Mouse (Mus musculus): Measurements from ENCODE around the gene H3f3a. TPM values are rescaled to one million over a fixed set of nuclear protein-coding genes. Genes with fewer than 3 reads are reported as not detected.

H3f3a gene
- total RNA-seq (2014; rRNA removed), result 1,143 and 1,334 TPM in 2 replicates
- polyA plus RNA-seq (2015; fragmentation: Nextera tagmentation; extraction: Ambion mirVana), result 1,977 and 1,992 TPM in 2 replicates

DNA sequence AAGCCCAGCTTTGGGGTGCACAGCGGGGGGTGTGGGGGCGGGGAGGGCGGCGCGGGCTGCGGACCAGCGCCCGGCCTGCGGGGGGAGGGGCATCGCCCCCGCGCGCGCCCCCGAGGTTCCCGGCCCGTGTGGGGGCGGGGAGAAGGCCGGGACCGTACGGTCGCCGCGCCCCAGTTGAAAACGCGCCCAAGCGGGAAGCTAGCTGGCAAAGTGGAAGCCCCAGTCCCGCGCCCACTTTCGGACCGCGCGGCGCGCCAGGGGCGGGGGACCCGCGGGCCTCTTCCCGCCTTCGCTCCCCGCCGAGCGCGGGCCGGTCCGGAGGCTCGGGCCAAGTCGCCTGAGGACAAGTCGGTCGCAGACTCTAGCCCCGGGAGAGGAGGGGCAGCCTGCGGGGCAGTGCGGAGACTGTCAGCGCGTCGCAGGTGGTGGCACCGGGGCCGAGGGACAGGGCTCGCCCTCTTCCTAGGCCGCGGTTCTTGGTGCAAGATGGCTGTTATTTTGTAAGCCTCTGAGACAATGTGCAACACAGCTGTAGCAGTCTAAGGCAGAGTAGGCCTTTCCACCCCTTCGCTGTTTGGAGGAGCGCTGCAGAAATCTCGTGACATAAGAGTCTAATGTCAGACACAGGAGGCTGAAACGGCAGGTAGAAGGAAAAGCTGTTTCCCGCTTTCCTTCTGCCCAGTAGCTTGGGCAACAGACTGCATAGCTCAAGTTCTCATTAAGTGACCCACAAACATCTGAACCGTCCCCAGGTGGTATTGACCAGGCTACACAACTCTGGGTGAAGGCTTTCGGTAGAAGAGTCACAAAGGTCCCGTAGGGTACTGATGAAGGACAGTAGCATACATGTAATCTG, at the start of gene H3f3a:
Gene H3f3a, minus strand, starts transcription at position 59 of the 856 bp plus-strand sequence.
- peak within 1 kb of the TSS; percentile 95 for H3K4me3 ChIP-seq (ENCODE audit: low read length)
- peak within 1 kb of the TSS; percentile 66 for H3K4me2 ChIP-seq (ENCODE audit: low read depth, low read length)
- WGBS, result 2% methylated on average over 58 of the region's 69 CpGs
- ATAC-seq, result peak; percentile 75
- H3K9ac ChIP-seq (replicated peaks; ENCODE audit: low read length), result peak within 1 kb of the TSS; percentile 99
- H3K9me3 ChIP-seq (ENCODE audit: low read length), result no peaks in the 10 kb centered on the region
- DNase-seq (ENCODE audit: low spot score), result peak; percentile 63
- peaks cover 3% of the 10 kb centered on the region for H3K36me3 ChIP-seq (ENCODE audit: insufficient read depth, low read length)
- TF ChIP-seq CTCF (IDR thresholded peaks at IDR 0.05; ENCODE audit: low read depth), result no peak
- peaks cover 12% of the 10 kb centered on the region for H3K4me1 ChIP-seq (ENCODE audit: insufficient read depth, low read length)
- H3K27ac ChIP-seq, result peak within 1 kb of the TSS; percentile 100
- H3K27me3 ChIP-seq (ENCODE audit: insufficient read depth, low read length), result no peaks in the 10 kb centered on the region

GRCm38 (mm10) chr1:180860030-180860429, 46.3 kb upstream of the H3f3a start:
- Histone ChIP-seq H3K36me3 (ENCODE audit: insufficient read depth, low read length) (peaks cover 53% of the 10 kb centered on the region), H3K9me3 (ENCODE audit: low read length) (no peaks in the 10 kb centered on the region), H3K4me1 (ENCODE audit: insufficient read depth, low read length) (no peaks in the 10 kb centered on the region), H3K9ac (replicated peaks; ENCODE audit: low read length) (no peak overlapping the region), H3K4me2 (ENCODE audit: low read depth, low read length) (no peak overlapping the region), H3K27ac (no peak overlapping the region), H3K27me3 (ENCODE audit: insufficient read depth, low read length) (no peaks in the 10 kb centered on the region), H3K4me3 (ENCODE audit: low read length) (no peak overlapping the region)
- TF ChIP-seq CTCF (IDR thresholded peaks at IDR 0.05; ENCODE audit: low read depth), result no peak
- 89% methylated on average over 6 of the region's 6 CpGs for WGBS
- ATAC-seq, result no peak
- no peak for DNase-seq (ENCODE audit: low spot score)

DNA sequence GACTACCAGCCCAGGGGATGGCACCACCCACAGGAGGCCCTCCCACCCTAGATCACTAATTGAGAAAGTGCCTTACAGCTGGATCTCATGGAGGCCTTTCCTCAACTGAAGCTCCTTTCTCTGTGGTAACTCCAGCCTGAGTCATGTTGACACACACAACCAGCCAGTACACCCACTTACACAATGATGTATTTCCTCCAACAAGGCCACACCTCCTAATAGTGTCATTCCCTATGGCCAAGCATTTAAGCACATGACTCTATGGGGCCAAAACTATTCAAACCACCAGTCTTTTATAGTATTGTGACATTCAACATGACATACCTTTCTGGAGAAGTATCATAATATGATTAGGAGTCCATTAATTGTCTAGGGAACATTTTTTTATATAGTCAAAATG, 45.0 kb upstream of the H3f3a start:
- TF ChIP-seq CTCF (IDR thresholded peaks at IDR 0.05; ENCODE audit: low read depth), result no peak
- peaks cover 47% of the 10 kb centered on the region for H3K36me3 ChIP-seq (ENCODE audit: insufficient read depth, low read length)
- no peak overlapping the region for H3K9ac ChIP-seq (replicated peaks; ENCODE audit: low read length)
- ATAC-seq, result no peak
- H3K4me2 ChIP-seq (ENCODE audit: low read depth, low read length), result no peak overlapping the region
- no peaks in the 10 kb centered on the region for H3K9me3 ChIP-seq (ENCODE audit: low read length)
- H3K27me3 ChIP-seq (ENCODE audit: insufficient read depth, low read length), result no peaks in the 10 kb centered on the region
- DNase-seq (ENCODE audit: low spot score), result no peak
- H3K27ac ChIP-seq, result no peak overlapping the region
- no peaks in the 10 kb centered on the region for H3K4me1 ChIP-seq (ENCODE audit: insufficient read depth, low read length)
- no peak overlapping the region for H3K4me3 ChIP-seq (ENCODE audit: low read length)

DNA sequence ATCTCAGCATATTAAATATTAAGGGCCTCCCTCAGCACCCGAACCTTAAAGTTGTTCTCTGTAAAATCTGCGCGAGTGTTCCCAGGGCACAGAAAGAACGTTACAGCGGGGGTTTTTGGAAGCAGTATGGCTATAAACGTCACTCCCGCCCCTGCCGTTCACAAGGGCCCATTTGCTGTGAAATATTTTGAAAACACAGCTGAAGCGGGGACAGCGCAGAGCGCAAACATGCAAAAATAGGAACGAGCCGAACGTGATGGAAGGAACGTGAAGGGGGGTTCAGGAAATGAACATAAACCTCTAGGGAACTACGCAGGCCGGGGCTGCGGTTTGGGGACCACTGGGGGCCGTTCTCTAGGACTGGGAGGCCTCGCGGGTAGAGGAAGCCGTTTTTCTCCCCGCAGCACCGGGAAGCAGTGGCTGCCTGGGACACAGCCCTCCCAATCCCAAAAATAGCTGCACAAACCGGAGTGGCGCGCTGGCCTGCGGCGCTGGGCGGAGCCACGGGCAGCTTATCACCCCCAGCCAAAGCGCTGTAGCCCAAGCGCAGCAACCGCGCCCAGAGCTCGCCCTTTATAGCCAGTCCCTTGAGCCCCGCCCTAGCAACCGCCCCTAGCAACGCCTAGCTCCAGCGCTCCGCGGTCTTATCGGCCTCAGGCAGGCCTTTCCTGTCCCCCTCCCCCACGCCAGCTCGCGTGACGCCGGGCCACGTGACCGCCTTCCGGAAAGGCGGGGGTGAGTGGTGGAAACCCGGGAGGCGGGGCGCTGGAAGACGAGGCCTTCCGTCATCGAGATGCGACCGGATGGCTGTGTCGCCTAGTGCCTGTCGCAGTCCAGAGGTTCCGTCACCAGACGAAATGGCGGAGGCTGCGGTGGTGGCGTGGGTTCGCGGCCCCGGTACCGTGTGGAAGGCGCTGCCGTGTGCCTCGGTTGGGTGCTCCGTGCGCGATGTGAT, 36.9 kb upstream of the H3f3a start, which contains the start of gene Sde2:
Gene Sde2, plus strand, starts transcription at position 812 of the 955 bp plus-strand sequence.
- peaks cover 26% of the 10 kb centered on the region for H3K4me1 ChIP-seq (ENCODE audit: insufficient read depth, low read length)
- under 1% methylated on average over 76 of the region's 77 CpGs for WGBS

GRCm38 (mm10) chr1:180849701-180850301, 36.1 kb upstream of the H3f3a start:
- no peak for TF ChIP-seq CTCF (IDR thresholded peaks at IDR 0.05; ENCODE audit: low read depth)
- H3K27me3 ChIP-seq (ENCODE audit: insufficient read depth, low read length), result no peaks in the 10 kb centered on the region
- no peaks in the 10 kb centered on the region for H3K9me3 ChIP-seq (ENCODE audit: low read length)
- H3K9ac ChIP-seq (replicated peaks; ENCODE audit: low read length), result peak overlapping the region; percentile 86
- no peaks in the 10 kb centered on the region for H3K36me3 ChIP-seq (ENCODE audit: insufficient read depth, low read length)
- no peak for ATAC-seq
- H3K27ac ChIP-seq, result peak overlapping the region; percentile 99
- peaks cover 26% of the 10 kb centered on the region for H3K4me1 ChIP-seq (ENCODE audit: insufficient read depth, low read length)
- H3K4me2 ChIP-seq (ENCODE audit: low read depth, low read length), result peak overlapping the region; percentile 81
- DNase-seq (ENCODE audit: low spot score), result peak; percentile 38
- 25% methylated on average over 11 of the region's 11 CpGs for WGBS
- peak overlapping the region; percentile 78 for H3K4me3 ChIP-seq (ENCODE audit: low read length)

More for the DNA sequence above, 36.9 kb upstream of the H3f3a start, which contains the start of gene Sde2:
- no peak for TF ChIP-seq CTCF (IDR thresholded peaks at IDR 0.05; ENCODE audit: low read depth)
- Histone ChIP-seq H3K4me2 (ENCODE audit: low read depth, low read length) (peak within 1 kb of the TSS; percentile 81), H3K9me3 (ENCODE audit: low read length) (no peaks in the 10 kb centered on the region), H3K27ac (peak within 1 kb of the TSS; percentile 99), H3K4me3 (ENCODE audit: low read length) (peak within 1 kb of the TSS; percentile 78), H3K27me3 (ENCODE audit: insufficient read depth, low read length) (no peaks in the 10 kb centered on the region), H3K9ac (replicated peaks; ENCODE audit: low read length) (peak within 1 kb of the TSS; percentile 86), H3K36me3 (ENCODE audit: insufficient read depth, low read length) (no peaks in the 10 kb centered on the region)
- peak; percentile 97 for ATAC-seq
- DNase-seq (ENCODE audit: low spot score), result peak; percentile 100
